Mouse (Mus musculus) midbrain, embryonic 13.5 days (tissue): ENCODE results near the gene Ephx4. TPM values are rescaled to one million over a fixed set of nuclear protein-coding genes. Genes with fewer than 3 reads are reported as not detected.

ENCODE experiments used
- ATAC-seq: fragments of 200-750 bp; cut with Nextera tagmentation; 2 replicates; pipeline ENCODE4 v1.8.0; 2017; ENCODE audit warnings: mild to moderate bottlenecking, moderate TSS enrichment, moderate library complexity
- H3K27ac ChIP-seq: fragments of 300-500 bp; sonication (generic); 2 replicates; pipeline ENCODE4 v1.5.1; 2015; ENCODE audit warnings: inconsistent platforms, mild to moderate bottlenecking, moderate library complexity
- H3K27me3 ChIP-seq: fragments of 300-500 bp; sonication (generic); 2 replicates; pipeline ENCODE4 v1.6.1; 2015; ENCODE audit warnings: mild to moderate bottlenecking, inconsistent platforms
- H3K36me3 ChIP-seq: fragments of 300-500 bp; sonication (generic); 2 replicates; pipeline ENCODE4 v1.6.1; 2015; ENCODE audit warnings: mild to moderate bottlenecking, inconsistent platforms
- H3K4me1 ChIP-seq: fragments of 300-500 bp; sonication (generic); replicated peaks from 2 replicates; pipeline ENCODE4 v1.6.1; 2015; ENCODE audit warnings: inconsistent platforms
- H3K4me2 ChIP-seq: fragments of 300-500 bp; sonication (generic); replicated peaks from 2 replicates; pipeline ENCODE4 v1.6.1; 2015; ENCODE audit warnings: moderate library complexity, mild to moderate bottlenecking, inconsistent platforms
- H3K4me3 ChIP-seq: fragments of 300-500 bp; sonication (generic); replicated peaks from 2 replicates; pipeline ENCODE4 v1.5.1; 2015; ENCODE audit warnings: mild to moderate bottlenecking, inconsistent platforms
- H3K9ac ChIP-seq: fragments of 300-500 bp; sonication (generic); replicated peaks from 2 replicates; pipeline ENCODE4 v1.6.1; 2015; ENCODE audit warnings: mild to moderate bottlenecking, inconsistent platforms
- H3K9me3 ChIP-seq: fragments of 300-500 bp; sonication (generic); 2 replicates; pipeline ENCODE4 v1.6.1; 2016; ENCODE audit warnings: mild to moderate bottlenecking, inconsistent platforms
- WGBS: fragments of 180-500 bp; shearing (Covaris S2); methylation state at CpG from one replicate; pipeline ENCODE4 v1.1.7; 2015; 5-methylcytosine and 5-hydroxymethylcytosine counted together
- polyA plus RNA-seq: library from polyadenylated mRNA; unstranded; fragments of >200 nt; fragmentation: Nextera tagmentation; extraction: Ambion mirVana; gene quantifications from 2 replicates; pipeline ENCODE4 v1.2.1, GENCODE M21; 2015

The Ephx4 gene
- polyA plus RNA-seq, 1 experiment from 2014 or later: 0.77 TPM

DNA sequence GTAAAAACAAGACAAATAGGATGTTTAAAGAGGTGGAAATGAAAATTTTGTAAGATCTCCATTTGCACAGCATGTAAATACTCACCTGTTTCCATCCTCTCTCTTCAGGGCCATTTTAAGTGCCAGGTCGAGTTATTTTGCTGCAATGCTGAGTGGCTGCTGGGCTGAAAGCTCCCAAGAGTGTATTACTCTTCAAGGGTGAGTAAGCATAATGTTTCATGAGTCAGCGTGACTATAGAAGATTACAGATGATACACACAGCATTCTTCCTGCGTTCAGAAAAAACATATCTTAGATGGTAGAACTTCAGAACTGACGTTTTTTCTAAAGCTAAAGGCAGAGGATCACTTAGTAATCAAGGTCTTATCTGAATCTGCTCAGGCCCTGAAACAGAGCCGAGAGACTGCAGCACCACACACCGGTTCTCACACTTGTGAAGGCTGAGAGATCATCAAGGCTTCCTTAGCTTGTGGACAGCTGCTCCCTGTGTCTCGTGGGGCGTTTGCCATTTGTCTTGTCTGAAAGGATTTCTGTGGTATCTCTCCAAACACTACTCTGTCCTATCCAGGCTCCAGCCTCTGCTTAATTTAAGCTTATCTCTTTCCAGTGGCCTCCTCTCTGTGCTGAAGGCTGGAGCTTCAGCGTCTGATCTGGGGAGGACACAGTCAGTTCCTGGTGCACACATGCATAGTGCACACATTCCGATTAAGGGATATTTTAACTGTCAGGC is 68.2 kb downstream of the Ephx4 start:
- no peak for ATAC-seq
- H3K27ac ChIP-seq: no peak overlapping the region
- H3K4me2 ChIP-seq: no peak overlapping the region
- 77% methylated on average over 10 of the region's 10 CpGs for WGBS
- H3K4me3 ChIP-seq: no peak overlapping the region
- H3K36me3 ChIP-seq: peaks cover 17% of the 10 kb centered on the region
- H3K9ac ChIP-seq: no peak overlapping the region
- H3K27me3 ChIP-seq: no peaks in the 10 kb centered on the region
- no peaks in the 10 kb centered on the region for H3K4me1 ChIP-seq
- no peaks in the 10 kb centered on the region for H3K9me3 ChIP-seq

Other genes starting within 250 kb of the Ephx4 start
- gene Tgfbr3, start 113.1 kb upstream of the Ephx4 start, polyA plus RNA-seq: 3.4 and 3.7 TPM in 2 replicates
- gene Brdt, start 71.6 kb upstream of the Ephx4 start, polyA plus RNA-seq: 1.5 and 1.7 TPM in 2 replicates
- gene Lpcat2b, start 28.8 kb downstream of the Ephx4 start, polyA plus RNA-seq: not detected in 2 replicates
- gene Btbd8, start 35.3 kb downstream of the Ephx4 start, polyA plus RNA-seq: 14.5 and 17.9 TPM in 2 replicates
- 0.30 and 0.39 TPM in 2 replicates for gene Gm42669, start 104.9 kb downstream of the Ephx4 start, polyA plus RNA-seq
- gene 1700028K03Rik, start 132.0 kb downstream of the Ephx4 start, polyA plus RNA-seq: 0.30 and 0.45 TPM in 2 replicates
- 21.9 and 23.6 TPM in 2 replicates for gene Rpap2, start 194.6 kb downstream of the Ephx4 start, polyA plus RNA-seq
- gene Glmn, start 195.2 kb downstream of the Ephx4 start, polyA plus RNA-seq: 32.6 and 42.3 TPM in 2 replicates